Mouse (Mus musculus) limb, embryonic 13.5 days (tissue): ENCODE data around the gene Akap1. TPM values are rescaled to one million over a fixed set of nuclear protein-coding genes. Genes with fewer than 3 reads are reported as not detected.

Experiments
- ATAC-seq: fragments of 200-750 bp; cut with Nextera tagmentation; 2 replicates; pipeline ENCODE4 v1.8.0; 2017; ENCODE audit warnings: low read depth, moderate number of reproducible peaks, moderate TSS enrichment; ENCODE audit not compliant: low FRiP score
- H3K27ac ChIP-seq: fragments of 300-500 bp; sonication (generic); 2 replicates; pipeline ENCODE4 v1.5.1; 2015; ENCODE audit warnings: inconsistent platforms, mild to moderate bottlenecking, moderate library complexity
- H3K27me3 ChIP-seq: fragments of 300-500 bp; sonication (generic); 2 replicates; pipeline ENCODE4 v1.6.1; 2015; ENCODE audit warnings: mild to moderate bottlenecking, inconsistent platforms
- H3K36me3 ChIP-seq: fragments of 300-500 bp; sonication (generic); 2 replicates; pipeline ENCODE4 v1.6.1; 2015; ENCODE audit warnings: inconsistent platforms, mild to moderate bottlenecking, moderate library complexity
- H3K4me1 ChIP-seq: fragments of 300-500 bp; sonication (generic); 2 replicates; pipeline ENCODE4 v1.6.1; 2015; ENCODE audit warnings: inconsistent platforms
- H3K4me2 ChIP-seq: fragments of 300-500 bp; sonication (generic); replicated peaks from 2 replicates; pipeline ENCODE4 v1.6.1; 2015; ENCODE audit warnings: inconsistent platforms, mild to moderate bottlenecking, moderate library complexity
- H3K4me3 ChIP-seq: fragments of 300-500 bp; sonication (generic); 2 replicates; pipeline ENCODE4 v1.5.1; 2015; ENCODE audit warnings: moderate library complexity, mild to moderate bottlenecking, inconsistent platforms
- H3K9ac ChIP-seq: fragments of 300-500 bp; sonication (generic); 2 replicates; pipeline ENCODE4 v1.6.1; 2015; ENCODE audit warnings: mild to moderate bottlenecking, inconsistent platforms
- H3K9me3 ChIP-seq: fragments of 300-500 bp; sonication (generic); 2 replicates; pipeline ENCODE4 v1.6.1; 2016; ENCODE audit warnings: inconsistent platforms
- WGBS: fragments of 180-500 bp; shearing (Covaris S2); methylation state at CpG from one replicate; pipeline ENCODE4 v1.1.7; 2015; 5-methylcytosine and 5-hydroxymethylcytosine counted together
- polyA plus RNA-seq: library from polyadenylated mRNA; unstranded; fragments of >200 nt; fragmentation: Nextera tagmentation; extraction: Ambion mirVana; gene quantifications from 2 replicates; pipeline ENCODE4 v1.2.1, GENCODE M21; 2015

Gene Akap1
- polyA plus RNA-seq, 1 experiment from 2014 or later = 16.9 TPM

DNA sequence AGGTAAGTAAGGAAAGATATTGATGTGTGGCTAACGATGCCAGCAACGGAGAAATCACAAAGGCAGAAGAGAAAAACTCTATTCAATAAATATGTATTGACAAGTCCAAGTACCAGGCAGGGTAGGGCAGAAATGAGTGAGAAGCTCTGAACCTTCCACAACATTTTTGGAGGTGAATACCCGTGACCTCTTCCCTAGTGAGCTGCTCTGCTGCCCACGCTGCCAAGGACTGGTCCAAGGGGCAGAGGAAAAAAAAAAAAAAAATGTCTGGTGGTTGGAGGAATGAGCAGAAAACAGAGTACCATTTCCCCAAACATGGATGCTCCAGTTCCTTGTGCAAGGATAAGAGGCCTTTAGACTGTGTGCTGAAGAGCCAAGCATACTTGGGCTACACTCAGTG lies 11.6 kb downstream of the Akap1 start:
- no peak for ATAC-seq
- WGBS = 75% methylated on average over 4 of the region's 4 CpGs
- no peak overlapping the region for H3K27ac ChIP-seq
- no peaks in the 10 kb centered on the region for H3K36me3 ChIP-seq
- H3K4me3 ChIP-seq = no peak overlapping the region
- H3K4me1 ChIP-seq = peaks cover 50% of the 10 kb centered on the region
- no peaks in the 10 kb centered on the region for H3K27me3 ChIP-seq
- no peaks in the 10 kb centered on the region for H3K9me3 ChIP-seq
- H3K9ac ChIP-seq = no peak overlapping the region
- H3K4me2 ChIP-seq = no peak overlapping the region

DNA sequence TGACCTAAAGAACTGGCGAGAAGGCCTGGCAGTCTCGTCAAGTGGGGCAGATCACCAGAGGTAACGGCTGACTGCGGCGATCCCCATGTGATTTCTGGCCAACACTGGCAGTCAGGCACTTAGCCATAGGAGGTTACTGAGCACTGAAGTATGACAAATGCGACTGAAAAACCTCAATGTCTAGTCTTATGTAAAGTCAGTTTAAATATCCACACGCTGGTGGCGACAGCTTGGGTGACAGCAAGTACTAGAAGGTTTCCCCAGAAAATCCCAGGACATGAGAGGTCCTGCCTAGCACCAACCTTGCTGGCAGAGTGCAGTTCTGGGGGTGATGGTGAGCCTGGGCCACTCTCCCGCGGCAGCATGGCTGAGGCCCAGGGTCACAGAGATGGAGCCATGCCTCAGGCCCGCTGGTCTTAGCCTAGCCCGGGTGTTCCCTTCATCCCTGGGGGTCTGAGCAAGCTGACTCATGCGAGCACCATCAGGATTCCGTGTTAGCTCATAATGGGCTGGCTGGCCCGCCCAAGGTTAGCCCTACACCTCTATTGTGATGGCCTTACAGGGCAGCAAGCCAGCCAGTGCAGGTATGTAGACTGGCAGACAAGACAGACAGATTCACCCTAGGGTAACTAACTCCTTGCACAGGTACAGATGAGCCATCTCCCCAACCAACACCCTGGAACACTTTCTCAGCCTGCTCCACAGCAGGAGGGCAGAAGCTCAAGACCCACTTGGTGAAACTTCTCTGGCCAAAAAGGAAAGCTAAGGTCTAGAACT lies 13.1 kb downstream of the Akap1 start:
- Histone ChIP-seq H3K4me2 (no peak overlapping the region), H3K9ac (no peak overlapping the region), H3K36me3 (no peaks in the 10 kb centered on the region), H3K4me3 (no peak overlapping the region), H3K9me3 (no peaks in the 10 kb centered on the region), H3K27ac (no peak overlapping the region), H3K4me1 (peaks cover 42% of the 10 kb centered on the region), H3K27me3 (no peaks in the 10 kb centered on the region)
- ATAC-seq = no peak
- WGBS = 87% methylated on average over 15 of the region's 15 CpGs

DNA sequence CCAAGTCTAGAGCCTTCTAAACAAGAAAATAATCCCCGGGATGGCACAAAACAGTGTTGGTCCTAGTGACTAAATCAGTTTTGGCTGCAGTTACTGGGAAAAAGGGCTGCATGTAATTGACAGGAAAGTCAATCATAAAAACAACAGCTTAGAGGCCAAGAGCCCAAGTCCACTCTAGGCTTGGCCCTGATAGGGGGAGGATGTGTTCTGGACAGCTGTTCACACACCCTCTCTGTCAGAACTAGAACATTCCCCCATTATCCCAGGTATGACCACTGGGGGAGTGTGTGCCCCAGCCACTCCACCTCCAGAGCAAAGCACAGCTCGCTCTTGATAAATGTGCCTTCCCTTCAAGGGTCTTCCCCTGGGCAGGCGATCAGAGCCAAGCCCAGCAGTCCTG lies 14.7 kb downstream of the Akap1 start:
- 73% methylated on average over 3 of the region's 3 CpGs for WGBS
- Histone ChIP-seq H3K9ac (no peak overlapping the region), H3K4me2 (no peak overlapping the region), H3K4me3 (no peak overlapping the region), H3K36me3 (peaks cover 12% of the 10 kb centered on the region), H3K9me3 (no peaks in the 10 kb centered on the region), H3K27ac (peak overlapping the region; percentile 45; the same call in 1 of the 2 replicates), H3K4me1 (peaks cover 33% of the 10 kb centered on the region), H3K27me3 (no peaks in the 10 kb centered on the region)
- peak; percentile 51; the same call in 1 of the 2 replicates for ATAC-seq

DNA sequence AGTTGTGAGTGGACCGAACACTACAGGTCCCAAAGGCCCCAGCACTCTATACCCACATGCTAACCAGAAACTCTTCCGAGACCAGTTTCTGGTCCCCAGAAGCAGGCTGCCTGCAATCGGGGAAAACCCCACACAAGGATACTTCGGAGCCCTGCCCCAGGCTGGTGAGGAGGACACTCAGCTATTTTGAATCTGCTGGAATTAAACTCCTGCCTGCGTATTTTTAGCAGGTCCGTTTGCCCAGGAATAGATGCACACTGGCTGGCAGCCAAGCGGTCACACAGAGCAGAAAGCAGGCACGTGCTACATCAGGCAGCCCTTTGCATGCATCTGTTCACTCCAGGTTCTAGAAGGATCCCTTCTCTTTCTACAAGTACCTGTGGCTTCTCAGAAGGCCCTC lies 15.1 kb downstream of the Akap1 start:
- Histone ChIP-seq H3K4me2 (no peak overlapping the region), H3K27ac (peak overlapping the region; percentile 45; the same call in 1 of the 2 replicates)
- 59% methylated on average over 8 of the region's 8 CpGs for WGBS

DNA sequence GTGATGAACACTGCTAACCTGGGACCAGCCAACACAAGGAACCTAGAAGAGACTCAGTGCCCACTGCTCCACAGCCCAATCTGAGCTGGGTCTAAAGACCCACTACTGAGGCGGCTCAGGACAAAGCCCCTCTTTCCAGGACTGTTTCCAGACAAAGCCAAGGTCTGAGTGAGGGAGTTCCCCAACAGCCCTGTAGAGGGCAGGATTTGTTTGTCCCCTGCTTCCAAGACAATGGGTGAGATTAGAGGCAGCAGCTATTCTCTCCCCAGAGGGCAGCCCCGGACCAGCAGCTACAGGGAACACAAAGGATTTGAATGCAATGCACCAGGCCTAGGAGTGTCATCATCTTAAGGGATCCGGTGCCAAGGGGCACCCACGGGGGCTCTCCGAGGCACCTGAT lies 15.8 kb downstream of the Akap1 start:
- Histone ChIP-seq H3K36me3 (peaks cover 23% of the 10 kb centered on the region), H3K4me2 (no peak overlapping the region), H3K4me1 (peaks cover 33% of the 10 kb centered on the region), H3K27ac (no peak overlapping the region), H3K27me3 (no peaks in the 10 kb centered on the region), H3K4me3 (no peak overlapping the region), H3K9me3 (no peaks in the 10 kb centered on the region), H3K9ac (no peak overlapping the region)
- ATAC-seq = peak; percentile 57; the same call in 1 of the 2 replicates
- 48% methylated on average over 5 of the region's 5 CpGs for WGBS

More for the DNA sequence above, 15.1 kb downstream of the Akap1 start:
- ATAC-seq = no peak
- Histone ChIP-seq H3K36me3 (peaks cover 16% of the 10 kb centered on the region), H3K9me3 (no peaks in the 10 kb centered on the region), H3K27me3 (no peaks in the 10 kb centered on the region), H3K4me1 (peaks cover 33% of the 10 kb centered on the region), H3K4me3 (no peak overlapping the region), H3K9ac (no peak overlapping the region)

DNA sequence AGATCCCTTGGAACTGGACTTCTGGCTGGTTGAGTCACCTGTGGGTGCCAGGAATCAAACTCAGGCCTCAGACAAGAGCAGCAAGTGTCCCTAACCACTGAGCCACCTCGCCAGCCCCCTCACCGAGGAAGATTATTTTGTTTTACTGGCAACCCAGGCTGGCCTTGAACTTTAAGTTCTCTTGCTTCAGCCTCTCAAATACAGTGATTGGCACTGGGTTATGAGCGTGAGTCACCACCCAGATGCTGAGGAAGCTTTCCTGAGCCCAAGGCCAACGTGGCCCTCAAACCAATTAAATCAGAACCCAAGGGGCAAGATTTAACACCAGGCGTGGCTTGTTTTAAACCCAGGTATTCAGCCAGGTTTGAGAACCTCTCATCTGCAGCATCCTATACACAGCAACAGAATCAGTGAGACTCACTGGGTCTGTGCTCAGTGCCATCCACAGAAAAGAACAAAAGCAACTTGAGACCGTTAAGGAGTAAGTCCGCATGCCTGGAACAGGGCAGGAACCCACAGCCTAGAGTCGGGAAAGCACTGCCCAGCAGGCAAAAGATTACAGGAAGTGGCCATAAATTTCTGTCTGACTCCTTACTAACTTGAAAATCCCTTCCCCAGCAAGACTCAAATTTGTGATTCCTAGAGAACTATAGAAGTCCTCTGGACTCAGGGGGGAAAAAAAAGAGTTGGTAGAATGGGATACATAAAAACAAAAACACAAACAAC lies 16.9 kb downstream of the Akap1 start:
- 52% methylated on average over 8 of the region's 8 CpGs for WGBS
- Histone ChIP-seq H3K36me3 (peaks cover 28% of the 10 kb centered on the region), H3K27ac (no peak overlapping the region), H3K9ac (no peak overlapping the region), H3K4me1 (peaks cover 32% of the 10 kb centered on the region), H3K27me3 (no peaks in the 10 kb centered on the region), H3K4me2 (no peak overlapping the region), H3K9me3 (no peaks in the 10 kb centered on the region), H3K4me3 (no peak overlapping the region)
- ATAC-seq = no peak

DNA sequence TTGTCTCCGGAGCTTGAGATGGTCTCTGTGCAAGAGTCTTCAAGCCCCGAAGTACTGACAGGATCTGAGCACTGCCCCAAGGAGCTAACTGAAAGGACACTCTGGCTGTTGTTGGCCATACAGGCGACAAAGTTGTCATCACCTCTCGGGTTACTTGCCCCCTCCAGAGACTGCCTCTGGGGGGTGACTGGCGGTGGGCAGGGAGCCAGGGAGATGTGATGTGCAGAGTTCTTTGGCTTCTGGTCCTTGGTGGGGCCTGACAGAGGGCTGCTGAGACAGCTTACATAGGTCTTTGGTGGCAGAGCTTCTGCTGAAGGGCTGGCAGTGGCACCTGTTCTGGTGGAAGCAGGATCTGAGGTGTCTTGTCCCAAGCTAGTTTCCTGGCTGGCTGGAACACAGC lies 20.0 kb downstream of the Akap1 start:
- Histone ChIP-seq H3K4me2 (no peak overlapping the region), H3K27me3 (no peaks in the 10 kb centered on the region), H3K4me3 (no peak overlapping the region), H3K9ac (no peak overlapping the region), H3K4me1 (peaks cover 35% of the 10 kb centered on the region), H3K27ac (no peak overlapping the region), H3K9me3 (no peaks in the 10 kb centered on the region), H3K36me3 (peaks cover 30% of the 10 kb centered on the region)
- ATAC-seq = no peak
- WGBS = 83% methylated on average over 5 of the region's 5 CpGs

DNA sequence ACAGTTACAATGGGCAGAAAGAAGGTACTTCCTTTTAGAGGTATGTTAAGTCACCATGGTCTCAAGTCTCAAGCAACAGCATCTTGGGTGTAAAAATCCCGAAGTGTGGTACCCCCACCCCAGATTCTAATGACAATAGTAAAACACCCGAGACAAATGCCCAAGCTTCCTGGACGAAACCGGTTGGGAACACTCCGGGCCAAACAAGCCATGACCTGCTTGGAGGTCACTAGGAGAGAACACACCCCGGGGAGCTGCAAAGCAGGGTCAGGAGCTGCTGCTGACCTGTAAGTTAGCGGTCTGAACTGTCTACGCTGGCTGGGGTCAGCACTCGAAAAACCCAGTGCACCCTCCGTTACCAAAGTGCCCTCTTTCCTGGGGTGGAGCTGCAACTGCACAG lies 21.1 kb downstream of the Akap1 start:
- H3K4me1 ChIP-seq = peaks cover 25% of the 10 kb centered on the region
- H3K27ac ChIP-seq = no peak overlapping the region
- H3K27me3 ChIP-seq = no peaks in the 10 kb centered on the region
- no peak overlapping the region for H3K4me3 ChIP-seq
- no peak for ATAC-seq
- no peak overlapping the region for H3K9ac ChIP-seq
- H3K36me3 ChIP-seq = peaks cover 41% of the 10 kb centered on the region
- WGBS = 90% methylated on average over 10 of the region's 10 CpGs
- no peaks in the 10 kb centered on the region for H3K9me3 ChIP-seq
- no peak overlapping the region for H3K4me2 ChIP-seq

DNA sequence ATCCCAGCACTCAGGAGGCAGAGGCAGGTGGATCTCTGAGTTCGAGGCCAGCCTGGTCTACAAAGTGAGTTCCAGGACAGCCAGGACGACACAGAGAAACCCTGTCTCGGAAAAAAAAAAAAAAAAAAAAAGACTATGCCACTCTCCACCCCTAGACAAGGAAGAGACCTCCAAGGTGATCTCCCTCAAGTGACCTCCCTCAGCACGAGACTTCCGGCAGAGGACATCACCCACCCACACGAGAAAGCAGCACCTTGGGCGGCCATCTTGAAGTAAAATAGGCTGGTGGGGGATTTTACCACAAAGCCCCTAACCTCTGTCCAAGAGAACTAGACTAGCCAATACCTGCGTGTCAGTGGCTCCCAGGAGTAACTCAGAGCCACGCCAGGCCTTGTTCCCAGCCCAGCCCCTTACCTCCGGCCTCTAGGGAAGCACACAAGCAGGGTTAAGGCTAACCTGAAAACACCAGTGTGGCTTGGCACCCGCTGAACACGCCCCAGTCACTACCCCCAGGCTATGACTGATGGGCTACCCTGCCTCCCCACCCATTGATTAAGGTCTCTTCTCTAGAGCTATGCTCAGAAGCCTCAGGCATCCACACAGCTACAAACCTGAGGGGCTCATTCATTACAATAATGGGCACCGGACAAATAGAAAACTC lies 21.9 kb downstream of the Akap1 start:
- WGBS = 93% methylated on average over 13 of the region's 13 CpGs
- H3K27ac ChIP-seq = no peak overlapping the region
- no peak overlapping the region for H3K9ac ChIP-seq
- no peak overlapping the region for H3K4me3 ChIP-seq
- H3K9me3 ChIP-seq = no peaks in the 10 kb centered on the region
- no peak for ATAC-seq
- H3K27me3 ChIP-seq = no peaks in the 10 kb centered on the region
- H3K4me2 ChIP-seq = no peak overlapping the region
- peaks cover 16% of the 10 kb centered on the region for H3K4me1 ChIP-seq
- peaks cover 49% of the 10 kb centered on the region for H3K36me3 ChIP-seq

DNA sequence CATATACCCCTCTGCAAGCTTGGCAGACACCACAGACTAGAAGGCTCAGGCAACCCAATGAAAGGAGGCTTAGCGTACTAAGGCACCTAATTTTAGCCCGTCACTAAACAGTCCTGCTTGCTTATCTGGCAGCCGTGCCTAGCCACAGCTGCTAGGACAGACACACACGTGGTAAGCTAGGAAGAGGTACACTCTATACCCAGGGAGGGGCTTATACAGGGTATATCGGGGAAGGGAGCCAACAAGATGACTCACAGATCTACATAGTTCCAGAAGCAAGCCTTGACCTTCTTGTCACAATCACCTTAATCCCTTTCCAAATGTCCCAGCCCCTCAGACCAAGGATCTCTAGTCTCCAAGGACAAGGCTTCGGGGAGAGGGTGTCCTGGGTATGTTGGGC lies 23.0 kb downstream of the Akap1 start:
- H3K36me3 ChIP-seq = peaks cover 60% of the 10 kb centered on the region

DNA sequence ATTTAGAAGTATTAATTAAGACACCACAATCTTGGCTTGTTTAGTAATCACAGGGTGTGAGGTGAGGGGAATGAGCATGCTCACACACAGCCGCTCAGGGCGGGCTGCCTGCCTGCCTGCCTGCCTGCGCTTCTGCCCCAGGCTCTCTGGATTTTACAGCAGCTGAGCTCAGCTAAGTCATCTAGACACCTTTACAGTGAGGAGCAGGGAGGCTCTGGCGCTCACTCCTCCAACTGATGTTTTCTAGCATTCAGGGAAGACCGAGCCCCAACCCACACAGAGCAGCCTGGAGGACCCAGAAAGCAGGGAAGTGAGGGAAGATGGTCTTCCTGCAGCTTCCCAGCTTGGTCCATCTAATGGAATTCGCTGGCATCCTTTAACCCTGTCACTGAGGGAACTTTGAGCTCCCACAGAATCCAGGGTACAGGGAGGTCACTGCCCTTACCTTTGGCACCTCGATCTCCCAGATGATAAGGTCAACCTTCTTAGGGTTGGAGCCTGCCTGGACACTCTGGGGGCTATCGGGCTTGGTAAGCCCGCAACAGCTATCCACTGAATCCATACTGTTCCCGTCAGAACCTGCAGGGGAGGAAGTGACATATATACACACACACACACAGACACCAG lies 23.5 kb downstream of the Akap1 start:
- 61% methylated on average over 10 of the region's 10 CpGs for whole genome bisulfite sequencing
- peaks cover 64% of the 10 kb centered on the region for H3K36me3 ChIP-seq
- no peak for ATAC-seq
- H3K4me2 ChIP-seq = no peak overlapping the region
- H3K27me3 ChIP-seq = no peaks in the 10 kb centered on the region
- H3K27ac ChIP-seq = no peak overlapping the region
- no peaks in the 10 kb centered on the region for H3K9me3 ChIP-seq
- no peak overlapping the region for H3K4me3 ChIP-seq
- H3K4me1 ChIP-seq = peaks cover 17% of the 10 kb centered on the region
- H3K9ac ChIP-seq = no peak overlapping the region

More for the DNA sequence above, 23.0 kb downstream of the Akap1 start:
- no peaks in the 10 kb centered on the region for H3K9me3 ChIP-seq
- peaks cover 12% of the 10 kb centered on the region for H3K4me1 ChIP-seq
- ATAC-seq = no peak
- H3K9ac ChIP-seq = no peak overlapping the region
- no peak overlapping the region for H3K4me2 ChIP-seq
- H3K27ac ChIP-seq = no peak overlapping the region
- H3K27me3 ChIP-seq = no peaks in the 10 kb centered on the region
- H3K4me3 ChIP-seq = no peak overlapping the region
- WGBS = 63% methylated on average over 6 of the region's 6 CpGs

DNA sequence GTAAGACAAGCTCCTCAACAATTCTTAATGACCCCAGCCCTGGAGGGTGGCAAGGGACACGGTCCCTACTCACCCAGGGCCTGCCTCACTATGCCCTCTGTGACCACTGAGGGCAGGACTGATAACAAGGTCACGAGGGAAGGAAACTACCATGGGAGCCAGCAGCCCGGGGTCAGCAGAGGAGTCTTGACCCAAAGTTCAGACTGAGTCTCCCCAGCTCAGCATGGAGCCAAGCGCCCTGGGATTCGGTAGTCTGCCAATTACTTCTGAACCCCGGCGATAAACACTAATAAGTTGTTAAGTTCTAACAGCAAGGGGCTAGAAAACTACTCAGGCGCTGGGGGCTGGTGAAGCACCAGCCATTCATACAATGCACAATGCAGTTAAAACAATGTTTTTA lies 24.1 kb downstream of the Akap1 start:
- no peak for ATAC-seq
- Histone ChIP-seq H3K9me3 (no peaks in the 10 kb centered on the region), H3K9ac (no peak overlapping the region), H3K4me1 (peaks cover 18% of the 10 kb centered on the region), H3K27me3 (no peaks in the 10 kb centered on the region), H3K27ac (no peak overlapping the region), H3K36me3 (peaks cover 60% of the 10 kb centered on the region), H3K4me3 (no peak overlapping the region), H3K4me2 (0 out of 2 replicates have a peak overlapping the region, but pooled peaks have one; percentile 3)
- 44% methylated on average over 8 of the region's 8 CpGs for WGBS
